Comparison of ENCODE assay signal across 9 mouse cellular contexts in the genomic region with DNA sequence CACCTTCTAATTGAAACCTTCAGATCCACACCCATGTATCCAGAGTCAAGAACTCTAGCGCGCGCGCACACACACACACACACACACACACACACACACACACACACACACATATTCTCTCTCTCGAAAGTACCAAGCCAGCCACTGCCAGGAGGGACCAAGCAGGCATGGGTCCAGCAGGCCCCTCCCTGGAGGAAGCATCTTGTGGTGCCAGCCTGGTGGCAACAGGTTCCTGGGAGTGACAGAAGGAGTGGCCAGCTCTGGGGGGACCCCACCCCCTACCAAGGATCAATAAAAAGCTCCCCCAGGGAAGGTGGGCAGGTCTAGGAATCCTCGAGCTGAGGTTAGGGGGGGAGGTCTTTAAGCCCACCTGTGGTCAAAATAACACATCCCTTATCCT. TPM values are rescaled to one million over a fixed set of nuclear protein-coding genes. Genes with fewer than 3 reads are reported as not detected.
A peak's percentile ranks its signal among the peaks of the same experiment; 100 is the strongest.
DNase-seq lines count a peak whose midpoint lies in the region; ATAC-seq and TF ChIP-seq lines count a peak whose summit lies in the region.
"Had no signal": no experiment of that assay in that cellular context is flagged by ENCODE, and none has a peak within 500 bp of the region (broad histone marks: within the 10 kb centered on the region; RNA-seq: fewer than 3 reads in every experiment).

No protein-coding gene starts in this region.

- H3K27me3 ChIP-seq in neural tube, embryonic 12.5 days (replicated peaks), result no peaks in the 10 kb centered on the region

- no peak overlapping the region for H3K27ac ChIP-seq in neural tube, embryonic 12.5 days

- peaks cover 59% of the 10 kb centered on the region for H3K4me1 ChIP-seq in lung, adult 2 months (ENCODE audit: control insufficient read depth, insufficient read depth, low read length)
- peaks cover 63% of the 10 kb centered on the region for H3K4me1 ChIP-seq in neural tube, embryonic 12.5 days

- peak; percentile 50 for DNase-seq in adrenal gland, postnatal 10 days
- no peak for DNase-seq in adrenal gland, adult 2 months
- no peak for DNase-seq in lung, adult 2 months
- DNase-seq in lung, postnatal 14 days, result no peak
- DNase-seq in heart, postnatal 4 days, result peak; percentile 52
- DNase-seq in frontal cortex, postnatal 36 days (ENCODE audit: low spot score in 2 of 2), result no peak
- no peak for DNase-seq in layer of hippocampus, postnatal 10 days (ENCODE audit: low spot score in 2 of 2)

- H3K4me3 ChIP-seq in lung, adult 2 months (replicated peaks; ENCODE audit: extremely low read depth, low read depth, low read length), result peak overlapping the region; percentile 31
- H3K4me3 ChIP-seq in neural tube, embryonic 12.5 days, result no peak overlapping the region

- H3K9ac ChIP-seq in neural tube, embryonic 12.5 days, result no peak overlapping the region

- no peak for ATAC-seq in neural tube, embryonic 12.5 days (ENCODE audit: low FRiP score, low read depth)

- H3K9me3 ChIP-seq in neural tube, embryonic 12.5 days, result no peaks in the 10 kb centered on the region

- peaks cover 31% of the 10 kb centered on the region for H3K36me3 ChIP-seq in neural tube, embryonic 12.5 days

- WGBS in lung, adult 2 months, result 38% methylated on average over 6 of the region's 6 CpGs
- WGBS in neural tube, embryonic 12.5 days, result 79% methylated on average over 6 of the region's 6 CpGs

- no peak for TF ChIP-seq POLR2A in lung, adult 2 months (IDR thresholded peaks at IDR 0.05; ENCODE audit: borderline replicate concordance, extremely low read depth, low read depth, low read length)

- TF ChIP-seq CTCF in lung, adult 2 months (IDR thresholded peaks at IDR 0.05; ENCODE audit: insufficient read depth, low read length), result no peak

- H3K4me2 ChIP-seq in neural tube, embryonic 12.5 days (replicated peaks), result peak overlapping the region; percentile 56; the same call in 1 of the 2 replicates

RNA-seq across cellular contexts. Expression of a gene that starts 12.6 kb away (rescaled TPM):
- 100 to 1,000 TPM in 1 of 2 experiments, 10 to 100 TPM in 1; 84.4 to 113 TPM for total RNA-seq in adrenal gland, postnatal 10 days (2021)
- 100 to 1,000 TPM in 1 of 2 experiments, 10 to 100 TPM in 1; 67.8 to 127 TPM for total RNA-seq in adrenal gland, adult 2 months (2021)
- 99.3 and 131 TPM in 2 replicates for polyA plus RNA-seq in adrenal gland, adult 2 months (2012; rRNA removed)
- polyA plus RNA-seq in lung, adult 2 months (2012; rRNA removed), result 140 and 160 TPM in 2 replicates
- total RNA-seq in heart, postnatal 4 days (2021), result 10 to 100 TPM; 90.7 to 91.4 TPM
- polyA plus RNA-seq in neural tube, embryonic 12.5 days (2016; fragmentation: Nextera tagmentation; extraction: Ambion mirVana), result 104 and 106 TPM in 2 replicates
- total RNA-seq in layer of hippocampus, postnatal 10 days (2021), result 100 to 1,000 TPM; 164 to 207 TPM

RNA-seq across cellular contexts. Expression of a gene that starts 28.0 kb away (rescaled TPM):
- total RNA-seq in adrenal gland, postnatal 10 days (2021), result 10 to 100 TPM; 72.3 to 74.7 TPM
- 100 to 1,000 TPM; 140 to 149 TPM for total RNA-seq in adrenal gland, adult 2 months (2021)
- 254 and 297 TPM in 2 replicates for polyA plus RNA-seq in adrenal gland, adult 2 months (2012; rRNA removed)
- 74.4 and 82.5 TPM in 2 replicates for polyA plus RNA-seq in lung, adult 2 months (2012; rRNA removed)
- 10 to 100 TPM; 29.9 to 32.6 TPM for total RNA-seq in heart, postnatal 4 days (2021)
- 29.6 and 30.8 TPM in 2 replicates for polyA plus RNA-seq in neural tube, embryonic 12.5 days (2016; fragmentation: Nextera tagmentation; extraction: Ambion mirVana)
- 10 to 100 TPM; 44.4 to 45.4 TPM for total RNA-seq in layer of hippocampus, postnatal 10 days (2021)

RNA-seq across cellular contexts. Expression of a gene that starts 31.3 kb away (rescaled TPM):
- 1 to 10 TPM; 1.9 to 4.5 TPM for total RNA-seq in adrenal gland, postnatal 10 days (2021)
- under 1 TPM; 0.35 to 0.93 TPM for total RNA-seq in adrenal gland, adult 2 months (2021)
- 1.2 and 1.6 TPM in 2 replicates for polyA plus RNA-seq in adrenal gland, adult 2 months (2012; rRNA removed)
- 0.65 and 0.68 TPM in 2 replicates for polyA plus RNA-seq in lung, adult 2 months (2012; rRNA removed)
- total RNA-seq in heart, postnatal 4 days (2021), result 1 to 10 TPM; 5.3 TPM
- 10.0 and 11.6 TPM in 2 replicates for polyA plus RNA-seq in neural tube, embryonic 12.5 days (2016; fragmentation: Nextera tagmentation; extraction: Ambion mirVana)
- total RNA-seq in layer of hippocampus, postnatal 10 days (2021), result 1 to 10 TPM in 1 of 2 experiments, under 1 TPM in 1; 0.94 to 1.0 TPM
- total RNA-seq: neutrophil, adult 5-6 weeks had no signal

RNA-seq across cellular contexts. Expression of a gene that starts 32.3 kb away (rescaled TPM):
- 10 to 100 TPM; 77.5 to 80.8 TPM for total RNA-seq in adrenal gland, postnatal 10 days (2021)
- total RNA-seq in adrenal gland, adult 2 months (2021), result 100 to 1,000 TPM in 1 of 2 experiments, 10 to 100 TPM in 1; 82.6 to 108 TPM
- 35.8 and 40.1 TPM in 2 replicates for polyA plus RNA-seq in adrenal gland, adult 2 months (2012; rRNA removed)
- 20.8 and 30.6 TPM in 2 replicates for polyA plus RNA-seq in lung, adult 2 months (2012; rRNA removed)
- total RNA-seq in heart, postnatal 4 days (2021), result 10 to 100 TPM; 71.3 to 75.3 TPM
- 87.0 and 112 TPM in 2 replicates for polyA plus RNA-seq in neural tube, embryonic 12.5 days (2016; fragmentation: Nextera tagmentation; extraction: Ambion mirVana)
- total RNA-seq in layer of hippocampus, postnatal 10 days (2021), result 10 to 100 TPM; 73.8 to 77.8 TPM

RNA-seq across cellular contexts. Expression of a gene that starts 51.1 kb away (rescaled TPM):
- 1 to 10 TPM; 1.1 to 2.6 TPM for total RNA-seq in adrenal gland, postnatal 10 days (2021)
- total RNA-seq in adrenal gland, adult 2 months (2021), result under 1 TPM; 0.12 to 0.45 TPM
- polyA plus RNA-seq in adrenal gland, adult 2 months (2012; rRNA removed), result 0.75 and 0.95 TPM in 2 replicates
- 0.15 and 1.8 TPM in 2 replicates for polyA plus RNA-seq in lung, adult 2 months (2012; rRNA removed)
- total RNA-seq in heart, postnatal 4 days (2021), result under 1 TPM; 0.33 to 0.41 TPM
- polyA plus RNA-seq in neural tube, embryonic 12.5 days (2016; fragmentation: Nextera tagmentation; extraction: Ambion mirVana), result not detected in 2 replicates
- total RNA-seq in layer of hippocampus, postnatal 10 days (2021), result under 1 TPM; 0.64 to 0.76 TPM
- total RNA-seq: neutrophil, adult 5-6 weeks had no signal

Comparison
In these comparisons a context has a peak if more than half of its experiments do, and no peak if none do; other contexts are left out.
1. DNase-seq: peak in adrenal gland, postnatal 10 days (single experiment) and heart, postnatal 4 days (single experiment); none in adrenal gland, adult 2 months (single experiment), lung, adult 2 months (single experiment), lung, postnatal 14 days (single experiment), frontal cortex, postnatal 36 days (0 of 2) and layer of hippocampus, postnatal 10 days (0 of 2).